Mouse (Mus musculus) kidney, postnatal 14 days (tissue): ENCODE results near the gene 6030468B19Rik.
A peak's percentile ranks its signal among the peaks of the same experiment; 100 is the strongest.
"Not testable (repeated sequence)": the region's sequence is repeated elsewhere in the genome, so short reads cannot be mapped to it uniquely, and the experiment has no call there.

Experiments
- DNase-seq: peaks from one replicate; pipeline ENCODE4 v3.0.0; 2022; ENCODE audit warnings: mixed read lengths

Gene 6030468B19Rik

DNA sequence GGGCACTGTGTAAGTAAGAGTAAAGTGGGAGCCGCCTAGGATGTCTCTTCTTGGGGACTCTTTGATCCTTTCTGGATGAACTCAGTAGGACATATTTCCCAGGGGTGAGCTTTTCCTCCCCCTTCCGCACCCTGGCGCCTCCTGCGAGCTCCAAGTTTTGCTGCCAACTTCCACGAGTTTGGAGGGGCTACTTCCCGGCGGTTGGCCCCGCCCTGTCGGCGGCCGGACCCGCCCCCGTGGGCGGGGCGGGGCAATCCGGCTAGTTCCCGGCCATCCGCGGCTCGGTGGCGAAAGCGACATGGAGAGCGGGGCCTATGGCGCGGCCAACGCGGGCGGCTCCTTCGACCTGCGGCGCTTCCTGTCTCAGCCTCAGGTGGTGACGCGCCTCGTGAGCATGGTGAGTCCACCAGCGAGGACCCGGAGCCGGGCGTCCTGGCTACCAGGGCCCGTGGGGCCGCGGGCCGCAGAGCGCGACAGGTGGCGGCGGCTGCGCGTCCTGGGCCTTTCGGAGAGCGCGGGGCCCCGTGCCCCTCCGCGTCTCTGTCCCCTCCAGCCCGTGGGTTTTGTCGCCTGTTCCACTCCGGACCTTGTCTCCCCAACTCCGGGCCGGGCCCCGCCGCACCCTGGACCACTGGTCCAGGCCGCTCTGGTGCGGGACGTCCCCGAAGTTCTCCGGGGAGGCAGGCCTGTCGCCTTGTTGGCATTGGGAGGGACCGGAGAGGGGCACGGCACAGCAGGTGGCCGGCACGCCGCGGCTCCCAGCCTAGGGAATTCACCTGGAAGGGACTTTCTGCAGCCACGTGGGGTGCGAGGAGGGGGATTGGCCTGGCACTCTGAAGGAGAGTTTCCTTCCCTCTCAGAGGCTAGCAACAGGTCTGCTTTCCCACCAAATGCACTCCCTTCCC, 12.2 kb downstream of the 6030468B19Rik start, which contains the start of the genes Gm20708 and Syngr2:
Gm20708 (plus strand) TSS at position 262 of the 905 bp plus-strand sequence.
Syngr2 (plus strand) TSS at position 262 of the 905 bp plus-strand sequence.
- peak; percentile 89 for DNase-seq

DNA sequence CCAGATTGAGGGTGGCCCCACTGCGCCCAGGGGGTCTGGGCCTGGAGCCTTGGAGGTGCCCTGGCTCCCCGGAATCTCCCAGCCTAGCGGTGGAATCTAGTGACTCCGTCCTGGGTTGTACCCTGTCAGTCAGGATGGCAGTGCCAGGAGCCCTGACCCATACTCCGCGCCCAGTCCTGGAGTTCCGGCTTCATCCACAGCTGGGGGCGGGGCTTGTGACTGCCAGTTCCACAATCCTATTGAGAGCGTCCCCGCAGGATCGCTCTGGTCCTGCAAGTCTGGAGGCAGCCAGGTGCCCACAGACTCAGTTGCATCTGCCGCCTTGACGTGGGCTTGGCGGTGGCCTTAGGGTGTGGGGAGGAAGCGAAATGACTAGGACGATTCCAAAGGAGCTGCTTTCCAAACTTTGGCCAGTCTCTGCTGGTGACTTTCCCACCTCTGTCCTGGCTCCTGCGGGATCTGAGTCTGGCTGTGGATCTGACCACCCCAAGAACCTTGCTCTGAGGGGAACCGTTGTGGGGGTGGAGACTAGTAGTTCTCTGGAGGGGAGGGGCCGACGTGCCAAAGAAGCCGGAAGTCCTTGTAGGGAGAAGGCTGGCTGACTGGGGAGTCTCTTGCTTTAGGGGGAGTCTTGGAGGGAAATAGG, 13.1 kb downstream of the 6030468B19Rik start:
- DNase-seq, result peak; percentile 94

DNA sequence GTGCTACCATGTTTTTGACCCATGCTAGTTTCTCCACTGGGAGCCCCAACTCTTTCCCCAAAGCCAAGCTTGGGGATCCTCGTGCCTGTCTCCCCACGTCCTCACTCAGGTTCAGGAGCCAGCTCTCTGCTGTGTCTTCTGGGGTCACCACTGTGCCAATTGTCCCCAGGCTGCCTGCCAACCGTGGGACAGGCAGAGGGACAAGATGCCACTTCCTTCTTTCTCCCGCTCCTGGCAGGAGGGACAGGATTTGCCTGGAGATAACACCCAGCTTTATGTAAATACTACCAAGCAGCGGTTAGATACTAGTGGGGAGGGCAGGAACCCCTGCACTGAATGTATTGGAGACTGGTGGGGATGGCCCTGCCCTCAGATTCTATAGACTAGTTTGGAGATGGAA, 16.4 kb downstream of the 6030468B19Rik start:
- no peak for DNase-seq

DNA sequence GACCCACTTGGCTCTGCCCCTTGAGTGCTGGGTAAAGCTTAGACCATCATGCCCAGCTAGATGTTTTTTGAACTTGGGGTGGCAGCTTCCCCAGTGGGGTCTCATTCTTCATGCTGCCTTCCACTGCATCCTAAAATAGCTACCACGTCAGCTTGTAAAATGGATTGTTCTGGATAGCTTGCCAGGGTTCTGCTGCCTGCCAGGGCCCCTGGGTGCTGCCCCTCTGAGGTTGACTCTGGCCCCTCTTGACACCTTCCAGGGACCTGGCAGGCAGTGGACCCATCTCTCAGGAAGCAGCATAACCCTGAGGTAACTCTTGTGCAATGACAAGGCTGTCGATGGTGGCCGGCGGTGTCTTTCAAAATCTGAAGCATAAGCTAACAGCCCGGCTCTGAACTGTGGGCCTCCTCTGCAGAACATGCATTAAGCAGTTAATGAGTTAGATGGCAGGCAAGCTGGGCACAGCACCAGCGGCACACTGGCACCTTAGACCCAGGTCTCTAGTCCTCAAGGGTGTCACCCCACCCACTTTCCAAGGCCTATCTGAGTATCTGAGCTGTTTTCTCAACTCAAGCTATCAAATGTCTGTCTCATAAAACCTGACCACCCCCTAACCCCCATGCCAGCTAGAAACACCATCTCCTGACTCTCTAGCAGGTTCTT, 17.4 kb downstream of the 6030468B19Rik start:
- no peak for DNase-seq

DNA sequence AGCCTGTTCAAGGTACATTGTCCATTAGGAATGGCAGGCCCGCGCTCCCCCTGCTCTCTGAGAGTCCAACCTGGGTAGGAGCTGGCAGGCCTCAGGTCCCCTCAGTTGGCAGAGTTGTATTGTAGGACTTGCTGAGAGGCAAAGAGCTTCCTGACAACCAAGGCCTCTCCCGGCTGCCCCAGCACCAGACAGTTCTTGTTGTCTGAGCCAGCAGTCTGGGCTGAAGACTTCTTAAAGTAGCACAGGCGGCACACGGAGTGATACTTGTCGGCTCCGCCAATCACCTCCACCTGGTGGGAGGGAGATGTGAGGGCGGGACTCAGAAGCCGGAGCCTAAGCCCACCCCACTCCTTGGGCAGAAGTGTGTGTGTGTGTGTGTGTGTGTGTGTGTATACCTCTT, 18.4 kb downstream of the 6030468B19Rik start:
- DNase-seq, result not testable (repeated sequence)

DNA sequence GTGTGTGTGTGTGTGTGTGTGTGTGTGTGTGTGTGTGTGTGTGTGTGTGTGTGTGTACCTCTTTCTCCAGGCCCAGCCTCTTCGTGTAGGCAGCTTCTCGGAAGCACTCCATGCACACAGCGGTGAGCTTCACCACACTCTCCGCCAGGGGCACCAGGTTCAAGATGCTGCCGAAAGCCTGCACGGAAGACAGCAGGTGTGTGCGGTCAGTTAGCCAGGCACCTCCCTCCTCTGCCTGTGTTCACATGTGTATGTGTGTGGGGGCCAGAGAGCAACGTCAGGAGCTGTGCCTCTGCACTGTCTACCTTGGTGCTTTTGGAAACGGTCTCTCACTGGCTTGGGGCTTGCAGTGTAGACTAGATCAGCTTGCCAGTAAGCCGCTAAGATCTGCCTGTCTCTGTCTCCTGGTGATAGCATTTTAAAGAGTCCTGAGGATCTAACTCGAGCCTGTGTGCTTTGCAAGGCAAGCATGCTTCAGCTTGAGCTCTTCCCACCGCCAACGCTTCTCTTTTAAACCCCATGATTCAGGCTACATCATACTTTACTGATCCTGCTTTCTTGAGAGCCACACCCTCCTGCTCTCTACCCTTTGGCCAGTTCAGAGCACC, 19.0 kb downstream of the 6030468B19Rik start:
- no peak for DNase-seq

DNA sequence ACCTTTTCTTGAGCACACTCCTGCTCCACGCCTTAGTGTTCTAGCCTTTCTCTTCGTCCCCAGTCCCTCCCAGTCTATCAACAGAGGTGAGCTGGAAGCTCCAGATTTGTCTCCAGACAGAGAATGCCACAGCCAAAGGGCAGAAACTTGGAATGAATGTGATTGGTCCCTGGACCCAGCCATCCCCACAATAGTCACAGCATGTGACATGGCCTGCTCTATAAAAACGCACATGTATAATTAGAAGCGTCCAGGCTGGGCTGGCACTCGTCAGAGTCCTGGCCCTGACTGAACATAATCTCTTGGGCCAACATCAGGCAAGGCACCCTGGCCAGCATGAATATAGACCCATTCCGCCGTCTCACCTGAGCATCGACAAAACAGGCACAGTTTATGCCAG, 21.6 kb downstream of the 6030468B19Rik start:
- no peak for DNase-seq

DNA sequence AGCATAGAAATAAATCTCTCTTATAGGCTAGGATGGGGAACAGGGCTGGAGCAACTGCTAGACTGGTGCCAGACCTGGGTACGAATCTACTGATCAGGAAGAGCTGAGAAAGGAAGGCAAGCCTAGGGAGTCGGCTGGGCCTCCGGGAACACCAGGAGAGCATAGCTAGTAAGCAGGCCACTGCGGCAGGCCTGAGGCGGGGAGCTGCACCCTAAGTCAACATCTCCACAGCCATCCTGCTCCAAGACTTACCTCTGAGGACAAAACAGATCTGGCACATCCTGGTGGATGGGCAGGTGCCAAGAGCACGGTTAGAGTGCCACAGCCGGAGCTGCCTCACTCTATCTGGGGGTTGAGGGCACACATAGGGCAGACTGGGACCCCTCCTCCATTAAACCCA, 22.7 kb downstream of the 6030468B19Rik start:
- DNase-seq, result no peak

DNA sequence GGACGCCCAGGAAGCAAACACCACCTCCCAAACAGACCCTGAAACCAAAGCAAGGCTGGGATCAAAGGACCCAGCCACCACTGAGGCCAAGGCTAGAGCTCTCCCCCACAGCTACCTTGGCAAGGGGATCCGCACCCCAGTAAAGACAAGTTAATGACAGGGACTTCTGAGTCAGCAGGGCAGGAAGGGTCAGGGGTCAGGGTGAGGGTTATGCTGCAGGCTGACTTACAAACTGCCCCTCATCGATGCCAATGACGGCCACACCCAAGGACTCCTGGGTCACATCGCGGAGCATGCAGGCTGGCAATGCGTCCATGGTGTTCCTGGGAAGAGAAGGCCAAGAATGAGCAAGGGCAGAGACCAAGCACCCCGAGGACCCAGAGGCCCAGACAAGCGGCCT, 24.4 kb downstream of the 6030468B19Rik start:
- no peak for DNase-seq

DNA sequence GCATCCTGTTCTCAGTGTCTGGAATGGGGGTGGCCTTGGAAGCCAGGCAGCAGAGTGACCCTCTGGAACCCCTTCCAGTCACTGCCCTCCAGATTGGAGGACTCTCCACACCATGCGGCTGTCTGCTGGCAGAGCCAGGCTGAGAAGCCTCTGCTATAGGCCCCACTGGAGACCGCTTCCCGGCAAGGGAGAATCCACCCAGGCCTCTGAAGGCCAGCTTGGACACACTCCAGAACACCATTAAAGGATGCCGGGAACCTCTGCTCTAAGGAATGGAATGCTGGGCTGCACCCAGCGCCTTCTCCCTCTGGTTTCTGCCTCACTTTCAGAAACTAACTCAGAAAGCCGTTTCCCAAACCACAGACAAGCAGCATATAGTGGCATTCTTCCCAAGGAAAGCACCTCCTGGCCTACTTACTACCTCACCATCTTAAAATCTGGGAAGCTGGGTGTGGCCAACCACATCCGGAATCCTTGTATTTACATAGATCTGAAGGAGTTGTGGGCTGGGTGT, 25.3 kb downstream of the 6030468B19Rik start:
- peak; percentile 62 for DNase-seq

DNA sequence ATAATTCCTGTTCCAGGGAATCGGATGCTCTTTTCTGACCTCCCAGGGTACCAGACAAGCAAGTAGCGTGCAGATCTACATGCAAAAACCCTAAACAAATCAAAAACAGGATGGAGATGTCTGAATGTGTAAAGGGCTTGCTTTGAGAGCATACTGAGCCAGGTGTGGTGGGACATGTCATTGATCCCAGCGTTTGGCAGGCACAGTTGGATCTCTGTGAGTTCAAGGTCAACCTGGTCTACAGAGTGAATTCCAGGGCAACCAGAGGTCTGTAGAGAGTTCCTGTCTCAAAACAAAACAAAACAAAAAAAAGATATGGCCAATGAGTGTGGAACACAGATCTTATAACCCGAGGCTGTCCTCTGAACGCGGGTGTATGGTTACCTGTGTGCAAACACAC, 26.0 kb downstream of the 6030468B19Rik start:
- DNase-seq, result no peak

DNA sequence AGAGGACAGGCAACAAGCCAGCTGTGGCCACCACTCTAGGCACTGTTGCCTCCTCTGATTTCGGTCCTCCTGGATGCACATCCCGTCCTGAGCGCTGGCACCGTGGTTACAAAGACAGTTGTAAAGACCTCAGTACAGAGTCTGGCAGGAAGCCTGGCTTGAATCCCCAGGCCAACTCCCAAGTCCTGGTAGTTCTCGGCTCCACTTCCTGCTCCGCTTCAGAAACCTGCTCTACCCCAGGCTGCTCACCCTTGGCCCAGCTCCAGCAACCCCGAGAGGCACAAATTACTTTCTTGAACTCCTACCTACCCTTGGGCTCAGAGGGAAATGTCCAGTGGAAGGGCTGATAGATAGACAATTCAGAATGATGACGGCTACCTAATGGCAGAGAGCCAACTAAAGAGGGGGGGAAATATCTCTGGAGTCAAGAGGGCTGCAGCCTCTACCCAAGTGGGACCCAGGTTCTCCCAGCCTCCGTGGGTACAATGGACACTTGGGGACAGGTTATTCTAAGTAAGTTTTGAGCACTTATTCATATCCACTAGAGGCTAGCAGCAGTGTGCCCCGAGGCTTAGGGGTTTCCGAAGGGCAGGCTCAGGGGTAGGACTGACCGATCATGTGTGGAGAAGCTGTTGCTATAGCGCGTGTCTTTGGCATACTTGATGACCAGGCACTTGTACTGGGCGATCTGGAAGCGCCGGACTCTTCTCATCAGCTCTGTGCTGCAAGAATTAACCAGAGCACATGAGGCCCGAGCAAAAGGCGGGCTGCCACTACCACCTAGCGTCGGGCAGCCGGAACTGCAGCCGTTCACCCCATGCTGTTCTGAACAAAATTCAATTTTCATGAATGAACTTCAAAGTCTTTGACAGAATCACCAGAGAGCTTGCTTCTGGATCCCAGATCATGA, 26.9 kb downstream of the 6030468B19Rik start:
- DNase-seq, result peak; percentile 90

DNA sequence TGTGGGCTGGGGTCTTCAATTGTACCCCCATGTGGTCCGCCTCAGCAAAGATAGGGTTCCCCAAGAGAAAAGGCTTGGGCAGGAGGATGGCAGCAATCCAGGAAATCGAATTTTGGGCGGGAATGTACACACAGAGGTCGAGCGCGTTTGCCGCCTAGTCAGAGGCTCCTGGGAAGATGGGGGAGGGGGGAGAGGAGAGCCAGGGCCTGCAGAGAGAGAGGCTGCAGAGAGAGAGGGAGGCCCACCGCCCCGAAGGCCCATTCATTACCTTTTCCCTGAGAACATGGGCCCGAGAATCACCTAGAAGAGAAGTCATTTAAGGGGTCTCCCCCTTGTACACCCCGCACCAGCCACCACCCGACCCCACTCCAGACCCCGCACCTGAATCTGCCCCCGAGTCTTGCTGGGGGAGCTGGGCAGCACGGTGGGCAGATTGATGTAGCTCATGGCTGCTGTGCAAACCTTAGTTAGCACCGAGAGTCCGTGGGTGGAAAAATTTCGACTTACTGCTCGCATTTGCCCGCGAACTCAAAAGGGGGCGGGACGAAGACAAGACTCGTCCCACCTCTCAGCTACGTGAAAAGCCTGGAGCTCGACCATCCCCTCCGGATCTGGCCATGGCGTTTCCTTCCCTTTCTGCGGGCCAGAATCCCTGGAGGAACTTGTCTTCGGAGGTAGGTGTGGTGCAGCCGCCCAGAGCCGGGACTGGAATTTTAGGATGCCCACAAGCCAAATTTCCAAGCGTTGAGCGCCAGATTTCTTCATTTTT, 28.1 kb downstream of the 6030468B19Rik start, which contains the start of the genes Afmid and Tk1:
Afmid (plus strand) TSS at position 592 of the 769 bp plus-strand sequence.
Tk1 (minus strand) TSS at position 760 of the 769 bp plus-strand sequence.
- peak; percentile 91 for DNase-seq

DNA sequence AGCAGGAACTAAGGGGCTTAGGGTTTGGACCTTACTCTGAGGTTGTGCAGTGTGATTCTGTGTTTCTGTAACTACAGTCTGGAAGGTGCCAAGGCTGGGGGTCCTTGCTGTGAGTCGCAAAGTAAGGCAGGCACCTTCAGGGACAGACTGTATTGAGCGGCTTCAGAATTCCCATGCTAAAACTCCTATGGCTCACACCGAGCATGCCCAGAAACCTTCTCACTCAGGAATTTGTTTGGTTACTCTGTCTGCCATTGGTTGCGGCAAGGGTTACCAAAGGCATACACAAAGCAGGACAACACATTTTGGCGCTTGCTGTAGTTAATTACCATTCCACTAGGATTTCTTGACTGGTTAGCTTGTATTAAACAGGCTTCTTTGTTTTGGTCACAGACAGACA, 28.7 kb downstream of the 6030468B19Rik start:
- DNase-seq, result peak; percentile 51

DNA sequence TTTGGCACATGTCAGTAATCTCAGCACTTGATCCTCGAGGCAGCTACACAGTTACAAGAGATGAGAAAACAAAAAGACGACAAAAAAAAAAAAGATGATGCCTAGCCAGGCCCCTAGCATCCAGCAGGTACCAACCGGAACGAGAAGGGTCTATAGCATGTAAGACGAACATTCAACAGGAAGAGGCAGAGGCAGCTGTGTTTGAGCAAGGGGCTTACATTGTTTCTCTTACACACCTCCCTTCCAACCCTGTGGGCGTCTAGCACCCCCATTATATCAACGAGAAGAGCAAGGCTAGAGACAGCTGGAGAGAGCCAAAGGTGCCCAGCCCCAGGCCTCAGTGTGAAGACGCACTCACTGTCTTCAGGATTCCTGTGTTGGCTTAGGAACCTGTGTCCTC, 29.5 kb downstream of the 6030468B19Rik start:
- no peak for DNase-seq

DNA sequence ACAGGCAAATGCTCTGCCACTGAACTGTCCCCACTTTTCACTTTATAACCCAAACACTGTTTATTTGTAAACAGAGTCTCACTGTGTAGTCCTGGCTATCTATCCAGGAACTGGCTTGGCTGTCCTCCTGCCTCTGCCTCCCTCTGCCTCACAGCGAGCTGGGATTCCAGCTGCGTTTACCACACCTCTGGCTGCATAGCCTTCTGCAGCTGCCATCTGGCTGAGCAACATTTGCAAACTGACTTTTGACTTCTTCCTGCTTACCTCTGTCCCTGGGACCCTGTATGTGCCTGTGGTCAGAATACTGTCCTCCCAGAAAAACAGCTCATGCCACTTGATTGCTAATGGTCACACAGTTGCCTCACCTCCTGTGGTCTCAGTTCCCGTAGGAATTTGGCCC, 29.9 kb downstream of the 6030468B19Rik start:
- no peak for DNase-seq

DNA sequence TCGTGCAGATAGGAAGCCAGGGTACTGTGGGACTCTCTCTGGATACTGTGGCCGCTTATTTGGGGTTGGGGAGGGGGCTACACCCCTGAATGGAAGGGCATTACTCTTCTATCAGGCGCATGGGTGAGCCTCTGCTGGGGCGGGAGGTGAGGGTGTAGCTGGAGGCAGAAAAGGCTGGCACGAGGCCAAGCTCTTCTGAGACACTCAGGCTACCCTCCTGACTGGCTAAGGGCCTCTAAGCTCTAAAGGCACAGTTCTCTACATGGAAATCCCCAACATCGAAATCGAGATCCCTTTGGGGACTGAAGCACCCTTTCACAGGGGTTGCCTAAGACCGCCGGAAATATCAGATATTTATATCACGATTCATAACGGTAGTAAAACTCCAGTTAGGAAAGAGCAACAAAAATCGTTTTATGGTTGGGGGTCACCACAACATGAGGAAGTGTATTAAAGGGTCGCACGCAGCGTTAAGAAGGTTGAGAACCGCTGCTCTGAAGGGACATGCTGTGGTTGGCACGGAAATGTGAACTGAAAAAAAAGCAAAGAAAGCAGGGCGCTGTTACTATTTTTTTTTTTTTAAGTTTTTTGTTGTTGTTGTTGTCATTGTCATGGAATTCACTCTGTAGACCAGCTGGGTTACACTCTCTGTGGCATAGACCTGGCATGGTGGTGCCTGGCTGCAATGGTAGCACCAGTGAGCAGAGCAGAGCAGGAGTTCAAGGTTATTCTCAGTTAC, 30.9 kb downstream of the 6030468B19Rik start:
- peak; percentile 71 for DNase-seq

DNA sequence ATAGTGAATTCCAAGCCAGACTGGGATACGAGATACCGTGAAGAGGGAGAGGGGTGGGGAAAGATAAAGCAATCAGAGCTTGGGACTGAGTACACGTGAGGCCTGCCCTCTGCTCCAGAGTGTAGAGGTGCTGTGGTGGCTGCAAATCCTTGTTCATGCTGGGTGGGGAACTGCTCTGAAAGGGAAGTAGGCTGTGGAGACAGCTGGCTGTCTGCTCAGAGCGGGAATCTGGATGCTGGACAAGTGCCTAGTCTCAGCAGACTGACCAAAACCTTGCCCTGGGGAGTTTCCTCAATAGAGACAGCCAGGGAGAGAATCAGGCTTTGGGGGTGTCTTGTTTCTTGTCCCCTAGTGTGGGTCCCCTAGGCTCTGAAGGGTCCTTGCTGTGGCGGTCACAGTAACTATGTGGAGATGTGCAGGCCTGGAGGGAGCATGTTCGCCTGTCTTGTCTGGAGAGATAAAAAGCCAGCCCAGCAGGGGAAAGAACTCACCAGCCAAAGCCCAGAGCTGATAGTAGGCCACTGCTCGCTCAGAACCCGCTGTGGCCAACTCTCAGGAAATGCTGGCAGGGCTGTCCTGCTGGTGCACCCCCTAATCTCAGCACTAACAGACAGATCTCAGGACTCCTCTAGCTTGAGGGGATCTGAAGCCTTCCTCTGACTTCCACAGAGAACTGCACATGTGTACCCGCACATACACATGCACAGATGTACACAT, 31.6 kb downstream of the 6030468B19Rik start:
- peak; percentile 72 for DNase-seq

DNA sequence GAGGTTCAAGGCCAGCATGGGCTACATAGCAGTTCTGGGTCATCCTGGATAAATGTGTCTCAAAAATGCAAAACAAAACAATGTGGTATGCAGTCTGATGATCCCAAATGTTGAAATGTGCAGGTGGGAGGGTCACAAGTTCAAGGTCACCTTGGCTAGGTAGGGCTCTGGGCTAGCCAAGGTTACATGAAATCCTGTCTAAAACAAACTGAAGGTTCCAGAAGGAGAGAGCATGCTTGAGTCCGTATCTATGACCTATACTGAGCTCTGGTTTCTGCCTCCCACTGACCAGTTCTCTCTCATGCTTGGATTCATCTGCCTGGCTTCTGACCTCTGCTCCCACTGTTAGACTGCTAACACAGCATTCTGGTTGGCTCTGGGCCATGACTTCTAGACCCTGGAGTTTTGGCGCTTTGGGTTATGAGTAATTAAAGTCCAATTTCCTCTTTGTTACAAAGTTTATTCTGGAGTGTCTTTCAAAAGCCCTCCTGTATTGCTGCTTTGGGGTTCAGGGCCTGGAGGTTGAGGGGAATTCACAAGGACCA, 32.3 kb downstream of the 6030468B19Rik start:
- peak; percentile 93 for DNase-seq
